Mouse (Mus musculus) olfactory bulb, adult 2 months (tissue): ENCODE data around the gene Iqgap3.

ENCODE experiments used
- CTCF ChIP-seq: fragments of 200-500 bp; IDR thresholded peaks from 2 replicates; pipeline ENCODE4 v1.5.1; 2012; ENCODE audit warnings: low read depth, mild to moderate bottlenecking, low read length, moderate library complexity; ENCODE audit not compliant: insufficient read depth
- POLR2A ChIP-seq: fragments of 200-500 bp; IDR thresholded peaks from 2 replicates; pipeline ENCODE4 v1.6.1; 2012; ENCODE audit warnings: mild to moderate bottlenecking, low read depth, low read length, moderate library complexity; ENCODE audit not compliant: insufficient read depth

GRCm38 (mm10) chr3:88084001-88084400, 2.2 kb downstream of the Iqgap3 start:
- TF ChIP-seq CTCF: no peak
- TF ChIP-seq POLR2A: no peak
